Mouse (Mus musculus) lung, adult 2 months (tissue): ENCODE results near the gene Gtf2ird1.

Source experiments
- CTCF ChIP-seq: fragments of 200-500 bp; IDR thresholded peaks from 2 replicates; pipeline ENCODE4 v1.5.1; 2011; ENCODE audit warnings: mild to moderate bottlenecking, low read length, control low read depth; ENCODE audit not compliant: insufficient read depth
- POLR2A ChIP-seq: fragments of 200-500 bp; IDR thresholded peaks from 2 replicates; pipeline ENCODE4 v1.6.1; 2011; ENCODE audit warnings: low read depth, mild to moderate bottlenecking, control low read depth, low read length, borderline replicate concordance; ENCODE audit errors: extremely low read depth

DNA sequence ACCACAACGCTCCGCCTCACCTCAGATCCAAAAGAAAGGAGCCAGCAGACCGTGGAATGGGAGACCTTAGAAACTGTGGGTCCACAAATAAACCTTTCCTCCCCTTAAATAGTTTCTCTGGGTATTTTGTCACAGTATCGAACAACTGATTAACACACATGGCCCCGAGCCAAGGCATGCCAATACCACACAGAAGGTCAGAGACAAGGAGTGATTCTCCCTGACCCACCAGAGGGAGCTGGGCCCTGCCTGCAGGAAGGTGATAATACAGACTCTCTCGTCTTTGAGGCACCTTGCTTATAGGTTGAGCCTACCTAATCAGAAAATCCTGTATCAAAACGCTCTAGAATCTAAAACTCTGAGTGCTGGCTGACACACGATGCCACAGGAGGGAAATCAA is 30.9 kb downstream of the Gtf2ird1 start:
- TF ChIP-seq CTCF = no peak
- TF ChIP-seq POLR2A = no peak
